Mouse (Mus musculus) lung, embryonic 14.5 days (tissue): ENCODE measurements around the gene Fermt2. TPM values are rescaled to one million over a fixed set of nuclear protein-coding genes. Genes with fewer than 3 reads are reported as not detected.

Experiments
- ATAC-seq: fragments of 200-750 bp; cut with Nextera tagmentation; 2 replicates; pipeline ENCODE4 v1.8.0; 2017; ENCODE audit warnings: mild to moderate bottlenecking, moderate TSS enrichment, moderate library complexity; ENCODE audit not compliant: insufficient read depth
- DNase-seq: peaks from one replicate; pipeline ENCODE4 v3.0.0-alpha.2; 2015
- H3K27ac ChIP-seq: fragments of 300-500 bp; sonication (generic); 2 replicates; pipeline ENCODE4 v1.5.1; 2014; ENCODE audit warnings: low read depth, mild to moderate bottlenecking, moderate library complexity
- H3K27me3 ChIP-seq: fragments of 300-500 bp; sonication (generic); 2 replicates; pipeline ENCODE4 v1.6.1; 2014; ENCODE audit warnings: low read length, control low read depth; ENCODE audit not compliant: insufficient read depth
- H3K36me3 ChIP-seq: fragments of 300-500 bp; sonication (generic); 2 replicates; pipeline ENCODE4 v1.6.1; 2014; ENCODE audit warnings: control low read depth; ENCODE audit not compliant: insufficient read depth
- H3K4me1 ChIP-seq: fragments of 300-500 bp; sonication (generic); 2 replicates; pipeline ENCODE4 v1.6.1; 2014; ENCODE audit warnings: antibody characterized with exemption, control low read depth; ENCODE audit not compliant: insufficient read depth
- H3K4me2 ChIP-seq: fragments of 300-500 bp; sonication (generic); 2 replicates; pipeline ENCODE4 v1.6.1; 2014; ENCODE audit warnings: mild to moderate bottlenecking
- H3K4me3 ChIP-seq: fragments of 300-500 bp; sonication (generic); 2 replicates; pipeline ENCODE4 v1.5.1; 2014; ENCODE audit warnings: low read depth, low read length
- H3K9ac ChIP-seq: fragments of 300-500 bp; sonication (generic); 2 replicates; pipeline ENCODE4 v1.6.1; 2014
- H3K9me3 ChIP-seq: fragments of 300-500 bp; sonication (generic); 2 replicates; pipeline ENCODE4 v1.6.1; 2016; ENCODE audit warnings: low read depth, low read length, control low read depth
- CTCF ChIP-seq: IDR thresholded peaks from 2 replicates; pipeline ENCODE4 v1.5.1; 2016; ENCODE audit warnings: antibody characterized with exemption, low read depth
- WGBS: fragments of 180-500 bp; shearing (Covaris S2); extraction: QIAGEN DNeasy Blood & Tissue Kit; methylation state at CpG from one replicate; pipeline ENCODE4 v1.1.7; 2014; 5-methylcytosine and 5-hydroxymethylcytosine counted together
- polyA plus RNA-seq: library from polyadenylated mRNA; unstranded; fragments of >200 nt; fragmentation: Nextera tagmentation; extraction: Ambion mirVana; gene quantifications from 2 replicates; pipeline ENCODE4 v1.2.1, GENCODE M21; 2014

Fermt2 gene
- polyA plus RNA-seq, 1 experiment from 2014 or later, result 209 TPM

DNA sequence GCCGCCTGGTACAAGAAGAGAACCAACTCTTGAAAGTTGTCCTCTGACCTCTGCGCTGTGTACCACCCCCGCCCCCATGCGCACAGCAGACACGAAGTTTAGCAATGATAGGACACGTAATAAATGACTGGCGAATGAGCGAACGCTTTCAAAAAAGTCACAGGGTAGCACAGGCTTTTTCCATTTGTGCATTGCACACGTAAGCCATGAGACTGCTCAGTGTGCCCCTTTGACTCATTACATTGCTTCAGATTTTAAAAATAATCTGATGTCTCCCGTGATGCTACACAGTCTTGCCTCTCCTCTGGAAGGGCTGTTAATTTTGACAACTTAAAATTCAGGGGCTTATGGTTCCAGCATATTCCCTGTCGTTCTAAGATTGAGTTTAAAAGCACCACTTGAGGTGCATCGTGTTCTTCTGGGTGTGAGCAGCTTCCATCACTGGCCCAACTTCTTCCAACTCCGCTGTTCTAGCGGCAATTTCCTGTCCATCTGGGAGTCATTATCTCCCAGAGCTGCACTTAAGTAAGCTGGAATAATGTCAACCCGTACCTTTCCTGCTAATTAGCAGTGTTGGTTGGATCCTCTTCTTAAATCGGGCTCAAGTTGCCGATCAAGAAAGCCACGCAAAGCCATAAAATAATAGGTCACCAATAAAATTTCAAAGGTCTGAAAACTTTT, 91.5 kb downstream of the Fermt2 start:
- Histone ChIP-seq H3K9me3 (no peaks in the 10 kb centered on the region), H3K9ac (no peak overlapping the region), H3K4me2 (no peak overlapping the region), H3K36me3 (no peaks in the 10 kb centered on the region), H3K4me1 (peaks cover 13% of the 10 kb centered on the region; the same call in 1 of the 2 replicates), H3K27me3 (no peaks in the 10 kb centered on the region), H3K27ac (no peak overlapping the region), H3K4me3 (no peak overlapping the region)
- no peak for ATAC-seq
- DNase-seq, result no peak
- TF ChIP-seq CTCF, result no peak
- 62% methylated on average over 19 of the region's 19 CpGs for WGBS

DNA sequence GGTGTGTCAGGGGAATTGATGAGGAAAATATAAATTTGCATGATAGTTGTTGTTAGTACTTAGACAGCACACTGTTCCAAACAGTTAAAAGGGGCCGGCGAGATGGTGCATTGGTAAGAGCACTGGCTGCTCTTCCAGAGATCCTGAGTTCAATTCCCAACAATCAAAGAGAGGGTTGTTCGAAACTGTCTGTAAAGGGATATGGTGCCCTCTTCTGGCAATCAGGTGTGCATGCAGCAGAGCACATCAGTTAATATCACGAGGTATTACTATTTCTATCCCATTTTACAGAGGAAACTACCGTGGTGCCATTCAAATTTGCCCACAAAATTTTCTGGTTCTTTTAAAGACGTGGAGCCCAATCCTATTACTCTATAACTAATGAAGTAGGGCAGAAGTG, 95.7 kb downstream of the Fermt2 start:
- Histone ChIP-seq H3K27ac (no peak overlapping the region), H3K9ac (no peak overlapping the region), H3K36me3 (no peaks in the 10 kb centered on the region), H3K4me1 (0 out of 2 replicates have a peak, but pooled peaks cover 3% of the 10 kb centered on the region), H3K27me3 (no peaks in the 10 kb centered on the region), H3K9me3 (peaks cover 3% of the 10 kb centered on the region; the same call in 1 of the 2 replicates), H3K4me2 (no peak overlapping the region), H3K4me3 (no peak overlapping the region)
- ATAC-seq (no peak), DNase-seq (peak; percentile 39)
- WGBS, result 66% methylated on average over 6 of the region's 6 CpGs
- peak; percentile 50 for TF ChIP-seq CTCF

DNA sequence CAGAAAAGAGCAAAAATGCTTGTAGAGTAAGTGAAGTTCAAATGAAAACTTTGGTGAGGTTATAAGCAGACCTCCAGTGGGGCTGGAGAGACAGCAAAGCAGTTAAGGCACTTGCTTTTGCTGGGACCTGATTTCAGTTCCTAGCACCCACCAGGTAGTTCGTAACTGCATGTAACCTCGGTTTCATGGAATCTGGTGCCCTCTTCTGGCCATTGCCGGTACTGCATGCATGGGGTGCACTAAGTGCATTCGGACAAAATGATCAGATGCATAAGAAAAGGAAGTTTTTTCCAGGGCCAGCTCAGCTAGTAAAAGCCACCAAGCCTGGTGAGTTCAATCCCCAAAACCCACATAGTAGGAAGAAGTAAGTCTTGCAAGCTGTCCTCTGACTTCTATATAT, 97.9 kb downstream of the Fermt2 start:
- Histone ChIP-seq H3K9ac (no peak overlapping the region), H3K4me1 (0 out of 2 replicates have a peak, but pooled peaks cover under 1% of the 10 kb centered on the region), H3K36me3 (no peaks in the 10 kb centered on the region), H3K27ac (no peak overlapping the region), H3K4me2 (no peak overlapping the region), H3K9me3 (peaks cover 3% of the 10 kb centered on the region; the same call in 1 of the 2 replicates), H3K27me3 (no peaks in the 10 kb centered on the region), H3K4me3 (no peak overlapping the region)
- peak; percentile 29 for DNase-seq
- WGBS, result 70% methylated on average over 4 of the region's 4 CpGs
- no peak for ATAC-seq
- TF ChIP-seq CTCF, result peak; percentile 73

DNA sequence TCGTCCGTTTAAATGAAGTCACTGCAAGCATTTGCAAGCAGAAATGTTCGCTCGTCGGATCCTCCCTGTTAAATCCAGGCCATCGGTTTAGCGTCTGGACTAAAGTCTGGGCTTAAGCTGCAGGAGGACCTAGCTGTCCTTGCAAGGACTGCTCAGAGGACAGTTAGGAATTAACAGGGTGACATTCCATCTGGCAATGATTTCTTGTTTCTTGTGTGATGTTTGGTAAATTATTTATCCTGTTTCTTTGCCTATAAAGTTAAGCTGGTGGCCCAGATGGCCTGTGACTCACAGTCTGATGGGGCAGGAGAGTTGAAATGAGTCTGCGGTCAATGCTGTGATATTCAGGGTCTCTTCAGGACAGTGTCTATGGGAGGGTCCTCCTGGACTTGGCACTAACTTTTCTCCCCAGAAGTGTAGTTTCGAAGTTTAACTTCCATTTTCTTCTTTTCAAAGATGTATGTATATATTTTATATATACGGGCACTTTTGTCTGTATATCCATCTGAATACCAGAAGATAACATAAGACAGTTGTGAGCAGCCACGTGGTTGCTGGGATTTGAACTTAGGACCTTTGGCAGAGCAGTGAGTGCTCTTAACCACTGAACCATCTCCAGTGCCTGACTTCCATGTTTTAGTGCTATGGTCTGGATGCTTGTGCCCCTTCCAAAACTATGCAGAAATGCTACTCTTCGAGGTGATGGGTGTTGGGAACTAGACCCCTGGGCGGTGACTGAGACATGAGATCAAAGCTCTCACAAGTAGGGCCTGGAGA, 99.7 kb downstream of the Fermt2 start:
- Histone ChIP-seq H3K4me3 (no peak overlapping the region), H3K4me2 (no peak overlapping the region), H3K9ac (no peak overlapping the region), H3K4me1 (no peaks in the 10 kb centered on the region), H3K9me3 (peaks cover 10% of the 10 kb centered on the region; the same call in 1 of the 2 replicates), H3K27me3 (no peaks in the 10 kb centered on the region), H3K36me3 (no peaks in the 10 kb centered on the region), H3K27ac (no peak overlapping the region)
- ATAC-seq, result no peak
- WGBS, result 83% methylated on average over 13 of the region's 13 CpGs
- no peak for TF ChIP-seq CTCF
- DNase-seq, result no peak

DNA sequence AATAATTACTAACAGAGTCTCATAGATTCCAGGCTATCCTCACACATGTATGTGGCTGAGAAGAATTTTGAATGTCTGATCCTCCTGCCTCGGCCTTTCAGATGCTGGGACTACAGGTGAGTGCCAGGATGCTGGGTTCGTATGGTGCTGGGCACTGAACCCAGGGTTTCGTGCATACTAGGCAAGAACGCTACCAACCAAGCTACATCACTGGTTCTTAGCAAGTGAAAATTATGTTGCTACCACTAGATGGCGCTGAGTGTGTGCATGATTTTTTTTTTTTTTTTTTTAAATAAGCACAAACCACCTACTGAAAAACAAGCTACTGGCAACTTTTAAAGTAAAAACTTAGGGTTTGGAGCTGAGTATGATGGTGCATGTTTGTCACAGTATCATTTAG, 106.7 kb downstream of the Fermt2 start:
- H3K36me3 ChIP-seq, result no peaks in the 10 kb centered on the region
- H3K4me3 ChIP-seq, result no peak overlapping the region
- DNase-seq, result peak; percentile 94
- peak; percentile 84 for TF ChIP-seq CTCF
- H3K27ac ChIP-seq, result no peak overlapping the region
- no peaks in the 10 kb centered on the region for H3K4me1 ChIP-seq
- peaks cover 7% of the 10 kb centered on the region; the same call in 1 of the 2 replicates for H3K9me3 ChIP-seq
- no peak overlapping the region for H3K4me2 ChIP-seq
- no peak overlapping the region for H3K9ac ChIP-seq
- 2% methylated on average over 5 of the region's 5 CpGs for WGBS
- no peaks in the 10 kb centered on the region for H3K27me3 ChIP-seq
- ATAC-seq, result no peak

DNA sequence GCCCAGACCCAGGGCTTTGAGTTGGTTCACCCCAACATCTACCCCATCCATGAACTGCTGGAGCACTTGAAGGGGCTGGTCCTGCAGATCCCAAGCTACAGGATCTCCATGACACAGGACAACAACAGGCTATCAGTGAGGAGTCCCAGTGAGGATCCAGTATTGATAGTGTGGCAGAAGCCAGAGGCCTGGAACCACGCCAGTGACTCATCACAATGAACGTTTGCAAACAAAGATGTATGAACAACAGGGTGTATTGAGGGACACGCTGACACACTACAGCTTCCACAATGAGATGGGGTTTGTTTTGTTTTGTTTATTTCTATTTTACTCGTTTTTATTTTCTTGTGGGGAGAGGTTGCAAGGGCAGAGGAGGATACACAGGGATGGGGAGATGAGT, 107.5 kb downstream of the Fermt2 start:
- Histone ChIP-seq H3K36me3 (no peaks in the 10 kb centered on the region), H3K27me3 (no peaks in the 10 kb centered on the region), H3K4me3 (no peak overlapping the region), H3K27ac (no peak overlapping the region), H3K4me1 (no peaks in the 10 kb centered on the region), H3K9ac (no peak overlapping the region), H3K9me3 (peaks cover 7% of the 10 kb centered on the region; the same call in 1 of the 2 replicates), H3K4me2 (no peak overlapping the region)
- WGBS, result 53% methylated on average over 4 of the region's 4 CpGs
- ATAC-seq (no peak), DNase-seq (no peak)
- no peak for TF ChIP-seq CTCF

DNA sequence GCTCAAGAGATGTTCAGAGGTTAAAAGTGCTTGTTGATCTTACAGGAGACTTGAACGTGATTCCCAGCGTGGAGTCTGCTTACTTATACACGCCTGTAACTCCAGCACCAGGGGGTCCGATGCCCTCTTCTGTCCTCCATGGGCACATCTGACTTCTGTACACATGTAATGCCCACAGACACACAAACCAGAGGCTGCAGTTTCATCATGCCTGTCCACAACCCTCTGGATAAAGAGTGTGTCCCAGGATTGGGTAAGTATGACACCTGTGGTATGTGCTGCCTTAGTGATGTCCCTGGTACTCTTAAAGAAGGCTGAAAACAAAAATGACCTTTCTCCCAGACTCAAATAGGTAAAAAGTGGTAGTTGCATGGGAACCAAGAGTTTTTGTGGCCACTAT, 110.6 kb downstream of the Fermt2 start:
- Histone ChIP-seq H3K9me3 (no peaks in the 10 kb centered on the region), H3K36me3 (no peaks in the 10 kb centered on the region), H3K4me3 (no peak overlapping the region), H3K9ac (no peak overlapping the region), H3K27ac (no peak overlapping the region), H3K4me2 (no peak overlapping the region), H3K27me3 (no peaks in the 10 kb centered on the region), H3K4me1 (no peaks in the 10 kb centered on the region)
- 65% methylated on average over 4 of the region's 4 CpGs for WGBS
- ATAC-seq (no peak), DNase-seq (no peak)
- TF ChIP-seq CTCF, result no peak
